29 mouse cellular contexts compared by ENCODE assay signal in genomic region chr2:5821264-5821663, GRCm38 (mm10). TPM values are rescaled to one million over a fixed set of nuclear protein-coding genes. Genes with fewer than 3 reads are reported as not detected.
DNase-seq lines count a peak whose midpoint lies in the region; ATAC-seq and TF ChIP-seq lines count a peak whose summit lies in the region.
"Had no signal": no experiment of that assay in that cellular context is flagged by ENCODE, and none has a peak within 500 bp of the region (broad histone marks: within the 10 kb centered on the region; RNA-seq: fewer than 3 reads in every experiment).

No protein-coding gene starts in this region.

- no peak for TF ChIP-seq EP300 in liver, postnatal 0 days (IDR thresholded peaks at IDR 0.05; ENCODE audit: low read depth)

- no peaks in the 10 kb centered on the region for H3K9me3 ChIP-seq in kidney, embryonic 14.5 days (ENCODE audit: control insufficient read depth, low read length)
- no peaks in the 10 kb centered on the region for H3K9me3 ChIP-seq in kidney, postnatal 0 days (replicated peaks; ENCODE audit: low read length)
- no peaks in the 10 kb centered on the region for H3K9me3 ChIP-seq in liver, embryonic 16.5 days (replicated peaks; ENCODE audit: control insufficient read depth, low read length)
- H3K9me3 ChIP-seq in liver, embryonic 12.5 days (replicated peaks), result no peaks in the 10 kb centered on the region
- no peaks in the 10 kb centered on the region for H3K9me3 ChIP-seq in liver, postnatal 0 days (ENCODE audit: low read length)
- H3K9me3 ChIP-seq: embryonic facial prominence, embryonic 12.5 days; embryonic facial prominence, embryonic 15.5 days; G1E; heart, embryonic 10.5 days; heart, embryonic 13.5 days had no signal

- peaks cover 73% of the 10 kb centered on the region for H3K36me3 ChIP-seq in kidney, embryonic 14.5 days (ENCODE audit: control insufficient read depth, insufficient read depth, low read length)
- H3K36me3 ChIP-seq in kidney, postnatal 0 days (ENCODE audit: insufficient read depth, low read length), result peaks cover 38% of the 10 kb centered on the region; the same call in 1 of the 2 replicates
- H3K36me3 ChIP-seq in liver, embryonic 16.5 days (ENCODE audit: control insufficient read depth, insufficient read depth), result peaks cover 4% of the 10 kb centered on the region
- peaks cover 82% of the 10 kb centered on the region for H3K36me3 ChIP-seq in liver, embryonic 12.5 days
- H3K36me3 ChIP-seq in liver, postnatal 0 days (replicated peaks; ENCODE audit: insufficient read depth, low read length), result peaks cover 31% of the 10 kb centered on the region

- no peak for TF ChIP-seq CTCF in kidney, postnatal 0 days (IDR thresholded peaks at IDR 0.05; ENCODE audit: low read depth)
- no peak for TF ChIP-seq CTCF in liver, postnatal 0 days (IDR thresholded peaks at IDR 0.05; ENCODE audit: low read depth)

- H3K4me2 ChIP-seq in kidney, embryonic 14.5 days (replicated peaks; ENCODE audit: low read depth, low read length), result no peak overlapping the region
- H3K4me2 ChIP-seq in kidney, postnatal 0 days (ENCODE audit: low read length), result no peak overlapping the region
- H3K4me2 ChIP-seq in liver, embryonic 16.5 days (ENCODE audit: low read depth, low read length), result no peak overlapping the region
- H3K4me2 ChIP-seq in liver, embryonic 12.5 days, result no peak overlapping the region
- no peak overlapping the region for H3K4me2 ChIP-seq in liver, postnatal 0 days (ENCODE audit: low read depth, low read length)
- H3K4me2 ChIP-seq: embryonic facial prominence, embryonic 12.5 days; embryonic facial prominence, embryonic 15.5 days; heart, embryonic 13.5 days; hindbrain, embryonic 14.5 days had no signal

- no peak overlapping the region for H3K9ac ChIP-seq in kidney, embryonic 14.5 days (ENCODE audit: low read depth, low read length)
- no peak overlapping the region for H3K9ac ChIP-seq in kidney, postnatal 0 days (ENCODE audit: low read depth, low read length)
- H3K9ac ChIP-seq in liver, embryonic 16.5 days (ENCODE audit: low read depth, low read length), result no peak overlapping the region
- no peak overlapping the region for H3K9ac ChIP-seq in liver, embryonic 12.5 days
- no peak overlapping the region for H3K9ac ChIP-seq in liver, postnatal 0 days (replicated peaks)
- H3K9ac ChIP-seq: embryonic facial prominence, embryonic 12.5 days; embryonic facial prominence, embryonic 15.5 days; forebrain, postnatal 0 days; heart, embryonic 13.5 days; hindbrain, embryonic 14.5 days had no signal

- no peak overlapping the region for H3K27ac ChIP-seq in kidney, embryonic 14.5 days (ENCODE audit: low read depth, low read length)
- H3K27ac ChIP-seq in kidney, postnatal 0 days, result no peak overlapping the region
- H3K27ac ChIP-seq in liver, embryonic 16.5 days (ENCODE audit: low read length), result no peak overlapping the region
- no peak overlapping the region for H3K27ac ChIP-seq in liver, embryonic 12.5 days
- H3K27ac ChIP-seq in liver, postnatal 0 days (ENCODE audit: low read depth), result peak overlapping the region; percentile 62
- H3K27ac ChIP-seq: embryonic facial prominence, embryonic 12.5 days; embryonic facial prominence, embryonic 15.5 days; gastrocnemius, adult 2 months; heart, embryonic 10.5 days; heart, embryonic 13.5 days; hindbrain, embryonic 14.5 days had no signal

- no peaks in the 10 kb centered on the region for H3K27me3 ChIP-seq in kidney, embryonic 14.5 days (ENCODE audit: control insufficient read depth, insufficient read depth, low read length)
- no peaks in the 10 kb centered on the region for H3K27me3 ChIP-seq in kidney, postnatal 0 days (ENCODE audit: insufficient read depth, low read length)
- no peaks in the 10 kb centered on the region for H3K27me3 ChIP-seq in liver, embryonic 16.5 days (ENCODE audit: control insufficient read depth, insufficient read depth, low read depth, low read length)
- H3K27me3 ChIP-seq in liver, embryonic 12.5 days (replicated peaks), result no peaks in the 10 kb centered on the region
- no peaks in the 10 kb centered on the region for H3K27me3 ChIP-seq in liver, postnatal 0 days (ENCODE audit: insufficient read depth, low read length)
- H3K27me3 ChIP-seq: CH12.LX; embryonic facial prominence, embryonic 12.5 days; embryonic facial prominence, embryonic 15.5 days; heart, embryonic 13.5 days; Patski had no signal

- WGBS in kidney, embryonic 14.5 days, result 59% methylated on average over 10 of the region's 10 CpGs
- WGBS in kidney, postnatal 0 days, result 56% methylated on average over 10 of the region's 10 CpGs
- WGBS in liver, embryonic 16.5 days (ENCODE audit: insufficient replicate concordance), result 84% methylated on average over 10 of the region's 10 CpGs
- 87% methylated on average over 10 of the region's 10 CpGs for WGBS in liver, embryonic 12.5 days (ENCODE audit: insufficient replicate concordance)
- WGBS in liver, postnatal 0 days (ENCODE audit: insufficient replicate concordance), result 75% methylated on average over 10 of the region's 10 CpGs

- no peak for DNase-seq in kidney, postnatal 14 days
- peak; percentile 25 for DNase-seq in kidney, postnatal 0 days (ENCODE audit: low spot score)
- DNase-seq in kidney, adult 18-20 months, result no peak
- DNase-seq in liver, postnatal 0 days, result no peak
- DNase-seq: adrenal gland, adult 2 months; adrenal gland, postnatal 14 days; B cell, adult 2 months; cerebellum, adult 11 months; cerebellum, adult 2 months; cerebellum, adult 9-11 months; cerebellum, postnatal 25 days; forebrain, postnatal 0 days; gastrocnemius, adult 2 months; gastrocnemius, postnatal 14 days; heart, adult 18-20 months; heart, postnatal 14 days; heart, postnatal 4 days had no signal

- ATAC-seq in kidney, embryonic 14.5 days (ENCODE audit: low FRiP score, low TSS enrichment), result peak; percentile 62; the same call in 1 of the 2 replicates
- ATAC-seq in kidney, postnatal 0 days (replicated peaks; ENCODE audit: low FRiP score, low read depth), result no peak
- peak; percentile 47 for ATAC-seq in liver, embryonic 16.5 days (ENCODE audit: low read depth)
- no peak for ATAC-seq in liver, embryonic 12.5 days
- peak; percentile 32; the same call in 1 of the 2 replicates for ATAC-seq in liver, postnatal 0 days
- ATAC-seq: forebrain, embryonic 14.5 days; forebrain, postnatal 0 days; Patski had no signal

- no peaks in the 10 kb centered on the region for H3K4me1 ChIP-seq in kidney, embryonic 14.5 days (ENCODE audit: control insufficient read depth, insufficient read depth, low read length)
- no peaks in the 10 kb centered on the region for H3K4me1 ChIP-seq in kidney, postnatal 0 days (replicated peaks; ENCODE audit: insufficient read depth, low read length)
- H3K4me1 ChIP-seq in liver, embryonic 16.5 days (ENCODE audit: control insufficient read depth, low read depth, low read length), result peaks cover 5% of the 10 kb centered on the region
- peaks cover 8% of the 10 kb centered on the region for H3K4me1 ChIP-seq in liver, embryonic 12.5 days
- peaks cover 10% of the 10 kb centered on the region for H3K4me1 ChIP-seq in liver, postnatal 0 days (ENCODE audit: insufficient read depth)
- H3K4me1 ChIP-seq: embryonic facial prominence, embryonic 12.5 days; embryonic facial prominence, embryonic 15.5 days; heart, embryonic 10.5 days; heart, embryonic 13.5 days had no signal

- H3K4me3 ChIP-seq in kidney, embryonic 14.5 days (ENCODE audit: low read length), result no peak overlapping the region
- H3K4me3 ChIP-seq in kidney, postnatal 0 days (replicated peaks; ENCODE audit: low read depth, low read length), result no peak overlapping the region
- H3K4me3 ChIP-seq in liver, embryonic 16.5 days (ENCODE audit: low read depth, low read length), result no peak overlapping the region
- no peak overlapping the region for H3K4me3 ChIP-seq in liver, embryonic 12.5 days
- no peak overlapping the region for H3K4me3 ChIP-seq in liver, postnatal 0 days (ENCODE audit: low read depth, low read length)
- H3K4me3 ChIP-seq: embryonic facial prominence, embryonic 12.5 days; embryonic facial prominence, embryonic 15.5 days; gastrocnemius, adult 2 months; heart, embryonic 10.5 days; heart, embryonic 13.5 days had no signal

RNA-seq across cellular contexts. Expression of gene Nudt5, which starts 23.6 kb away (rescaled TPM):
- 83.8 and 101 TPM in 2 replicates for polyA plus RNA-seq in kidney, embryonic 14.5 days (2014; fragmentation: Nextera tagmentation; extraction: Ambion mirVana)
- polyA plus RNA-seq in kidney, postnatal 0 days (2015; fragmentation: Nextera tagmentation; extraction: Ambion mirVana), result 40.8 and 46.6 TPM in 2 replicates
- 38.7 and 44.9 TPM in 2 replicates for polyA plus RNA-seq in liver, embryonic 16.5 days (2015; fragmentation: Nextera tagmentation; extraction: Ambion mirVana)
- polyA plus RNA-seq in liver, embryonic 12.5 days (2016; fragmentation: Nextera tagmentation; extraction: Ambion mirVana), result 84.4 and 86.6 TPM in 2 replicates
- polyA plus RNA-seq in liver, postnatal 0 days (2015; fragmentation: Nextera tagmentation; extraction: Ambion mirVana), result 23.8 and 25.7 TPM in 2 replicates

RNA-seq across cellular contexts. Expression of gene Cdc123, which starts 23.7 kb away (rescaled TPM):
- 291 and 357 TPM in 2 replicates for polyA plus RNA-seq in kidney, embryonic 14.5 days (2014; fragmentation: Nextera tagmentation; extraction: Ambion mirVana)
- 208 and 220 TPM in 2 replicates for polyA plus RNA-seq in kidney, postnatal 0 days (2015; fragmentation: Nextera tagmentation; extraction: Ambion mirVana)
- polyA plus RNA-seq in liver, embryonic 16.5 days (2015; fragmentation: Nextera tagmentation; extraction: Ambion mirVana), result 116 and 134 TPM in 2 replicates
- 195 and 200 TPM in 2 replicates for polyA plus RNA-seq in liver, embryonic 12.5 days (2016; fragmentation: Nextera tagmentation; extraction: Ambion mirVana)
- polyA plus RNA-seq in liver, postnatal 0 days (2015; fragmentation: Nextera tagmentation; extraction: Ambion mirVana), result 122 and 136 TPM in 2 replicates

RNA-seq across cellular contexts. Expression of gene Gm13199, which starts 41.5 kb away (rescaled TPM):
- 3.7 and 4.0 TPM in 2 replicates for polyA plus RNA-seq in kidney, embryonic 14.5 days (2014; fragmentation: Nextera tagmentation; extraction: Ambion mirVana)
- polyA plus RNA-seq in kidney, postnatal 0 days (2015; fragmentation: Nextera tagmentation; extraction: Ambion mirVana), result 0.75 and 0.98 TPM in 2 replicates
- polyA plus RNA-seq in liver, embryonic 16.5 days (2015; fragmentation: Nextera tagmentation; extraction: Ambion mirVana), result 0.17 and 0.47 TPM in 2 replicates
- 0.94 and 1.8 TPM in 2 replicates for polyA plus RNA-seq in liver, embryonic 12.5 days (2016; fragmentation: Nextera tagmentation; extraction: Ambion mirVana)
- polyA plus RNA-seq in liver, postnatal 0 days (2015; fragmentation: Nextera tagmentation; extraction: Ambion mirVana), result 0.21 and 0.52 TPM in 2 replicates
- polyA plus RNA-seq: G1E had no signal

Comparison
In these comparisons a context has a peak if more than half of its experiments do, and no peak if none do; other contexts are left out.
1. ATAC-seq: peak in kidney, embryonic 14.5 days (single experiment), liver, embryonic 16.5 days (single experiment) and liver, postnatal 0 days (single experiment); none in kidney, postnatal 0 days (single experiment) and liver, embryonic 12.5 days (single experiment).